Mouse (Mus musculus): ENCODE results near the gene Zfp1.

Gene Zfp1

DNA sequence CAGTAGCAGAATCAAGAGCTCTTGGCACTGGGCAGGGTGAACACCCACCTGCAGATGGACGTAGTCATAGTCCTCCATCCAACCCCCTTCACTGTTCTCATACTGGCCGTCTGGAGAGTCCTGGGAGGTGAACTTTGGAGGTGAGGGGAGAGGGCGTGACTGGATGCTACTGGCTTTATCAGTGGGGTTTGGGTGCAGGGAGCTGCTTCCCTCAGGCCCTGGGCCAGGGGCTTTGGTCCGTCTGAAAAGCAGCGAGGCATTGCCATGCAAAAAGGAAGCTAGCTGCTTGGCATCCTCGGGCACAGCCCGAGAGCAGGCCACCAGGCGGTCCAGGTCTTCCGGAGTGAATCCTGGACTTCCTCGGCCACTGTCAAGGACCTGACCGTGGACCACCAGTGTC is 70.1 kb downstream of the Zfp1 start:
- DNase-seq (ENCODE audit: low read depth) = no peak

DNA sequence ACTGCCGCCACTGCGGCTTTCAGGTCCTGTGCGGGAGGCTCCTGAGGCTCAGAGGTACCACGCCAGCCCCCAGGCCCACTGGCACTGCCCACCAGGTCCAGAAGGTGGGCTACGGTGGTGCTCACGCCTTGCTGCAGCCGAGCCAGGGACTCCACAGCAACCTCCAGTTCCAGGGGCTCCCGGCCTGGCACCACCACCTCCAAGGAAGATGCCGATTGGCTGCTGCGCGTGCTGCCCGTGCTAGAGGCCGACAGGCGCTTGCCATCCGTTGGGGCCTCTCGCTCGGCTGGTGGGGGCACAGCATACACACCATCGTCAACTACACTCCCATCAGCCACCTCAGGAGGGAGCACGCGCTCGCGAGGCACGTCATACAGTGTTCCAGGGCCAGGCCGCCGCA is 70.6 kb downstream of the Zfp1 start:
- DNase-seq (ENCODE audit: low read depth) = no peak

DNA sequence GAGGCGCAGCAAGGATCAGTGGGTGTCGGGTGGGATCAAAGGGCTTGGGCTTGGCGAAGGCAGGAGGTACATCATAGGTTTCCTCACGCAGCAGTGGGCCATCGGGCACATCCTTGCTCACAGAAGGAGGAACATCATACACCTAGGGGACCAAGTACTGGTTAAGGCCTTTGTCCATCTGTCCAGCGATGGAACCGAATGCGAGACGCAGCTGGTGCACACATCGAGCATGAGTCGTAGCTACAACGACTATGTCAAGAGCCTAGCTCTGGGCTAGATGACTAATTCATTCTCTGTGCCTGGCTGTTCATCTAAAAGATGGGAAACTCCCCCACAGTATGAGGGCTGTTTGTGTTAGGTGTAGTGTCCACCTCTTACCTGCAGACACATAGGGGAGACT is 71.1 kb downstream of the Zfp1 start:
- no peak for DNase-seq (ENCODE audit: low read depth)

DNA sequence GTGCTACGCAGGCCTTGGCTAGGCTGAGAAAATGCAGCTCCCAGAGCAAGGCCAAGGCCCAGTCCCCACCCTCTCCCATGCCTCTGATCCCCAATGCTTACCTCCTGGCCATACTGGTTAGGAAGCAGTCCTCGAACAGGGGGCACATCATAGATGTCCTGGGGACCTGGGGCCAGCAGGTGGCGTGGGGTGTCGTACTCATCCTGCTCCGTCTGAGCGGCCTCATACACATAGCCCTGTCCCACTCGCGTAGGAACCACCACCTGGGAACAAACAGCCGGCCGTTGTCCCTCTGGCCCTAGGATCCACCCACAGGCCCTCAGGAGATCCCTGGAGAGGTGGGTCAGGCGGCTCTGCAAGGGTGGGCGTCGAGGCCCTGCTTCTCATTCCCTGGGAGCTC is 72.3 kb downstream of the Zfp1 start:
- no peak for DNase-seq (ENCODE audit: low read depth)

DNA sequence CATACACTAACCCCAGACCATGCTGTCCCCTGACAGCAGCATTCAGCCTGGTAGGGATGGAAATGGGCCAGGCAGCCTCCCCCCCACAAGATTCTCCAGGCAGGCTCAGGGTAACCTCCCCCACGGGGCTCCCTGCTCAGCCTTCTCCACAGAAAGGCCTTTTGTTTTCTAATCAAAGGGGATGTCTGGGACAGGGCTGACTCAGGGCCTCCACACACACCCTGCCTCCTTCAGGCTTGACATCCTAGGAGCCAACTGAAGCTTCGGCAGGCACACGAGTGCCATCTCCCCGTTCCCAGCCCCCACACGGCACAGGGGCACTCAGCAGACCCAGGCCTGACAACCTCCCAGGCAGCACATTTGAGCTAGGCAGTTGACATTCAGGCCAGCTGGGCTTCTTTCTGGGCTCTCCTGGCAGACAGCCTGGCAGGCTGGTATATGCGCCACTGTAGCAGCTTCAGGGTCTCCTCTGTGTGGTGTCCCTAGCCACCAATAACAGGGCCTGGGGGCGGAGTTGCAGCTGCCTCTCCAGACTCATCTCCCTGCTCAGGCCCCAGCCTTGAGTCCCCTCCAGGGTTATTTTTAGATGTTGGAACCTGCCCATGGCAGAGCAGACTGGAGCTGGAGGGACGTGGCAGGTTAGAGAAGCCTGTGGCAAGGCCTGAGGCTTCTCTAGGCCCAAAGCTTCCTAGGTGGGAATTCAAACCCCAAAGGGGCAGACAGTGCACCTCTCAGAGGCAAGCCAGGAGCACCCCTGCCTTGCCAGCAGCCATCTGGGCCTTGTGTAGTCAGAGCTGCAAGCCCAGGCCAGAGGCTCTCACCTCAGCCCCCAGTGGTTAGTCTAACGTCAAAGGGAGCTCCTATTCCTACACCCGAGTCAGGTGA is 73.6 kb downstream of the Zfp1 start:
- DNase-seq (ENCODE audit: low read depth) = no peak

DNA sequence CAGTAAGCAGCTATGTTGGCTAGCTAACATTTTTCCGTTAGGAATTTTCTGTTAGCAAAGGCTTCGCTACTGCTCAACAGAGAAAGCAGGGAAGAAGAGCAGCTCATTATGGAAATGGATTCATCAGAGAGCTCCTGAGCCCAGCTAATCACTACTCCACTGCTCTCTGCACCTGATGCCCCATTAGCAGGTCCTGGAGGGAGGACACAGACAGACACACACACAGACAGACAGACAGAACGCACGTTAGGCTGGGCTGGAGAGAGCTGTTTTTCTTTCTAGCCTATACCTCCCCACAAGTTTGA is 74.2 kb downstream of the Zfp1 start:
- DNase-seq (ENCODE audit: low read depth) = no peak

DNA sequence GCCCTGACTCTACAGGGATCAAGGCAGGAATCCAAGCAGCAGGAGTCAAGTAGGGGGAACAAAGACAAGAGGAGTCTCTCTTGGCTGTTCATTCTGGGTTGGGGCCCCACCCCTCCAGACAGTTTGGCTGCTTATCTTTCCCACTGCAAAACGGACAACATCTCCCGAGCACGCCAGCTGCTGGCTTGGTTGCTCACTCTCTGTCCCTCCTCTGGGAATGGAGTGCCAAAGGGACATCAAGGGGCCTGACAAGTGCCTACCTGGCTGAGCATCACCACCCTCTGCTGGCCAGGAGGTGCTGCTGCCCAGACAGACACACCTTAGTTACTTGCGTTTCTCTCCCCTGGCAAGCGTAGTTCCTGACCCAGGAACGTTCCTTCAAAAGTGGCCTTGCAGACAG is 74.7 kb downstream of the Zfp1 start:
- DNase-seq (ENCODE audit: low read depth) = no peak

DNA sequence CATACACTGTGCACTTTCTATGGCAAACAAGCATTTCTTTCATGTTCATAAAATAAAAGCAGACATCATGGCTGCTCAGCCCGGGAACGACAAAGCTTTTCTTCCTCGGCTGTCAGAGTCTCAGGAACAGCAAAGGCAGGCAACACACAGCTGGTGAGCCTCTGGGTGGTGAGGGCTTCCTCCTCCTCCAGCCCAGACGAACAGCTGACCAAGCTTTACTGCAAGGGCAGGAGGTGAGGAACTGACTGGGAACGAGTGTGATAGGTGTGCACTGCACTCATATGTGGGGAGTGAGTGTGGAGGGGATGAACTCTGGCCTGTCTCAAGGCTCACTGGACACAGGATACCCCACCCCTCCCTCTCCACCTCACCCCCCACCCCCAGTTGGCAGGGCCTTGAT is 75.7 kb downstream of the Zfp1 start:
- DNase-seq (ENCODE audit: low read depth) = no peak

DNA sequence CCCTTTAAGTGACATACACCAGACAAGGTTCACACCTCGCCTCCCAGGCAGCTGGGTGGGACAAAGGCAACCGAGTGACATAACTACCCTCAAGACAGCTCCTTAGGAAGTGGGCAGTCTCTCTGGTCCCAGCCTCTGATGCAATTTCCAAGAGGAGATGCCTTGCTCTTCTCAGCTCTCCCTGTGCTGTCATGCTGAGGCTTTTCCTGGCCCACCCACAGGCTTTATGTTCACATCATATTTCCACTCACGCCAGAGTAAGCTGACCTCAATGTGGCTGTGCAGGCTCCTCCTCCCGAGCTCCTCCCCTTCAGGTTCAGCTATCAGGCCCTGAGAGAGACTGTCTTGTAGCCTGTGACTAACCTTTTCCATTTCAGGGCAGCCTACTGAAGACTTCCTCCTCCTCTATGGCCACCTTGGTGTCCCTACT is 76.9 kb downstream of the Zfp1 start:
- DNase-seq (ENCODE audit: low read depth) = no peak

Data from c-Kit-positive CD71-positive TER-119-negative erythroid progenitor cells, embryonic 14.5 days (primary cell).